Mouse (Mus musculus) layer of hippocampus, postnatal 25 days (tissue): ENCODE measurements around the gene Rag1. TPM values are rescaled to one million over a fixed set of nuclear protein-coding genes. Genes with fewer than 3 reads are reported as not detected.

ENCODE experiments used
- DNase-seq, 2 experiments: peaks; one replicate each; pipeline ENCODE4 v3.0.0; 2022; ENCODE audit warnings: mixed read lengths in 2 of 2, low spot score in 1 of 2; ENCODE audit errors: extremely low spot score in 1 of 2
- total RNA-seq, 2 experiments: library from RNA; stranded (reverse); gene quantifications; 2 replicates each; pipeline ENCODE4 v1.2.3; 2021

Gene Rag1
- total RNA-seq, 2 experiments from 2014 or later: 0.16 to 0.22 TPM

- no peak for DNase-seq
Measured at GRCm38 (mm10) chr2:101592886-101593285, 56.4 kb downstream of the Rag1 start.

GRCm38 (mm10) chr2:101592023-101592841, 57.1 kb downstream of the Rag1 start:
- DNase-seq: no peak

GRCm38 (mm10) chr2:101591356-101591755, 57.9 kb downstream of the Rag1 start:
- no peak for DNase-seq

Other genes with a start within 250 kb of the Rag1 start
- not detected for gene Rag2, start 24.8 kb downstream of the Rag1 start, total RNA-seq
- 10 to 100 TPM; 30.7 to 33.0 TPM for gene B230118H07Rik, start within 50 bp of the Rag1 start, total RNA-seq
- gene Traf6, start 28.9 kb upstream of the Rag1 start, total RNA-seq: 10 to 100 TPM; 14.0 to 14.7 TPM
- 10 to 100 TPM in 1 of 2 experiments, 1 to 10 TPM in 1; 8.8 to 12.1 TPM for gene Prr5l, start 233.5 kb upstream of the Rag1 start, total RNA-seq
- gene Commd9, start 236.7 kb upstream of the Rag1 start, total RNA-seq: 10 to 100 TPM; 30.2 to 44.4 TPM